In the genomic region with DNA sequence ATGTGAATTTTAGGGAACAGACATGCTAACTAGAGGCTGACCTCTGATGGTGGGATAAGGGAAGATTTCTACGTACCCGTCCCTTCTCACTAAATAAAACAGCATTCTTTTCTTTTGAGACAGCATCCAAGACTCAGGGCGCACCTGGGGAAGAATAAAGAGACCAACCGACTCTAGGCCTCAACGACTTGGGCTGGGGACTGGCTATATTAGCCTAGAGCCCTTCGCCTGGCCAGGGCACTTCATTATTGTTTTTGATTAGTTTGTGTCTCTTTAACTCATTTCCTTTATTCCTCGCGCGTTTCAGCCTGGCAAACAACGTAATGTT, we compare ENCODE assay signal across 8 mouse cellular contexts. TPM values are rescaled to one million over a fixed set of nuclear protein-coding genes. Genes with fewer than 3 reads are reported as not detected.
DNase-seq lines count a peak whose midpoint lies in the region; ATAC-seq and TF ChIP-seq lines count a peak whose summit lies in the region.

No protein-coding gene starts in this region.

- H3K27me3 ChIP-seq in lung, postnatal 0 days (replicated peaks; ENCODE audit: insufficient read depth, low read length), result no peaks in the 10 kb centered on the region
- H3K27me3 ChIP-seq in forebrain, embryonic 12.5 days, result no peaks in the 10 kb centered on the region
- H3K27me3 ChIP-seq in limb, embryonic 12.5 days, result no peaks in the 10 kb centered on the region

- no peak for TF ChIP-seq EP300 in lung, postnatal 0 days (IDR thresholded peaks at IDR 0.05)

- H3K4me3 ChIP-seq in lung, postnatal 0 days (ENCODE audit: low read depth, low read length), result peak overlapping the region; percentile 92
- H3K4me3 ChIP-seq in forebrain, embryonic 12.5 days (replicated peaks), result peak overlapping the region; percentile 95
- peak overlapping the region; percentile 94 for H3K4me3 ChIP-seq in limb, embryonic 12.5 days (replicated peaks)
- H3K4me3 ChIP-seq in olfactory bulb, adult 2 months (ENCODE audit: insufficient read depth, low read depth, low read length), result peak overlapping the region; percentile 97

- TF ChIP-seq POLR2A in olfactory bulb, adult 2 months (IDR thresholded peaks at IDR 0.05; ENCODE audit: insufficient read depth, low read depth, low read length), result no peak

- peak overlapping the region; percentile 86 for H3K9ac ChIP-seq in lung, postnatal 0 days (replicated peaks; ENCODE audit: low read depth)
- H3K9ac ChIP-seq in forebrain, embryonic 12.5 days, result peak overlapping the region; percentile 97
- H3K9ac ChIP-seq in limb, embryonic 12.5 days (replicated peaks), result peak overlapping the region; percentile 99

- ATAC-seq in lung, postnatal 0 days, result peak; percentile 30; the same call in 1 of the 2 replicates
- peak; percentile 71; the same call in 1 of the 2 replicates for ATAC-seq in forebrain, embryonic 12.5 days (ENCODE audit: low FRiP score)
- ATAC-seq in limb, embryonic 12.5 days (ENCODE audit: insufficient number of reproducible peaks, insufficient read depth, low FRiP score, low TSS enrichment, low read depth), result peak; percentile 22; the same call in 1 of the 2 replicates
- ATAC-seq in erythroid progenitor cell, adult 5-6 weeks (replicated peaks; ENCODE audit: low FRiP score, poor library complexity, severe bottlenecking), result no peak

- DNase-seq in lung, postnatal 0 days (ENCODE audit: low spot score), result no peak
- no peak for DNase-seq in lung, postnatal 14 days
- no peak for DNase-seq in right cerebral cortex, postnatal 4 days
- no peak for DNase-seq in right cerebral cortex, postnatal 10 days (ENCODE audit: low spot score in 2 of 2)

- no peak for TF ChIP-seq CTCF in lung, postnatal 0 days (IDR thresholded peaks at IDR 0.05)
- TF ChIP-seq CTCF in olfactory bulb, adult 2 months (IDR thresholded peaks at IDR 0.05; ENCODE audit: insufficient read depth, low read depth, low read length), result no peak

- peak overlapping the region; percentile 88 for H3K27ac ChIP-seq in lung, postnatal 0 days (ENCODE audit: low read length)
- 0 out of 2 replicates have a peak overlapping the region, but pooled peaks have one; percentile 90 for H3K27ac ChIP-seq in forebrain, embryonic 12.5 days
- H3K27ac ChIP-seq in limb, embryonic 12.5 days, result 0 out of 2 replicates have a peak overlapping the region, but pooled peaks have one; percentile 94
- H3K27ac ChIP-seq in olfactory bulb, adult 2 months (ENCODE audit: insufficient read depth, low read depth, low read length), result peak overlapping the region; percentile 87

- 10% methylated on average over 10 of the region's 10 CpGs for WGBS in lung, postnatal 0 days
- WGBS in forebrain, embryonic 12.5 days, result 18% methylated on average over 10 of the region's 10 CpGs
- WGBS in limb, embryonic 12.5 days, result 15% methylated on average over 10 of the region's 10 CpGs
- WGBS in olfactory bulb, adult 2 months, result 8% methylated on average over 10 of the region's 10 CpGs

- H3K4me2 ChIP-seq in lung, postnatal 0 days (replicated peaks; ENCODE audit: low read depth, low read length), result peak overlapping the region; percentile 80
- H3K4me2 ChIP-seq in forebrain, embryonic 12.5 days, result peak overlapping the region; percentile 71
- H3K4me2 ChIP-seq in limb, embryonic 12.5 days, result peak overlapping the region; percentile 51

- peaks cover 16% of the 10 kb centered on the region for H3K4me1 ChIP-seq in lung, postnatal 0 days (ENCODE audit: insufficient read depth, low read depth, low read length)
- peaks cover 29% of the 10 kb centered on the region for H3K4me1 ChIP-seq in forebrain, embryonic 12.5 days
- H3K4me1 ChIP-seq in limb, embryonic 12.5 days (replicated peaks), result peaks cover 46% of the 10 kb centered on the region
- peaks cover 5% of the 10 kb centered on the region for H3K4me1 ChIP-seq in olfactory bulb, adult 2 months (ENCODE audit: control insufficient read depth, insufficient read depth, low read length)

- H3K36me3 ChIP-seq in lung, postnatal 0 days (ENCODE audit: insufficient read depth, low read length), result no peaks in the 10 kb centered on the region
- H3K36me3 ChIP-seq in forebrain, embryonic 12.5 days (replicated peaks), result no peaks in the 10 kb centered on the region
- no peaks in the 10 kb centered on the region for H3K36me3 ChIP-seq in limb, embryonic 12.5 days

- no peaks in the 10 kb centered on the region for H3K9me3 ChIP-seq in lung, postnatal 0 days (ENCODE audit: low read length)
- no peaks in the 10 kb centered on the region for H3K9me3 ChIP-seq in forebrain, embryonic 12.5 days
- no peaks in the 10 kb centered on the region for H3K9me3 ChIP-seq in limb, embryonic 12.5 days

RNA-seq across cellular contexts. Expression of gene Ryk, which starts 0.3 kb away (rescaled TPM):
- polyA plus RNA-seq in lung, postnatal 0 days (2015; fragmentation: Nextera tagmentation; extraction: Ambion mirVana), result 23.2 and 23.9 TPM in 2 replicates
- polyA plus RNA-seq in forebrain, embryonic 12.5 days (2016; fragmentation: Nextera tagmentation; extraction: Ambion mirVana), result 16.4 and 18.6 TPM in 2 replicates
- 23.6 and 26.3 TPM in 2 replicates for polyA plus RNA-seq in limb, embryonic 12.5 days (2016; fragmentation: Nextera tagmentation; extraction: Ambion mirVana)
- not detected in 2 replicates for polyA plus RNA-seq in olfactory bulb, adult 2 months (2012; ENCODE audit: insufficient read depth, insufficient read length, low replicate concordance, missing spikeins)
- 2.2 and 2.9 TPM in 2 replicates for total RNA-seq in erythroid progenitor cell, adult 5-6 weeks (2015; ENCODE audit: low replicate concordance)
- total RNA-seq in erythroid progenitor cell, adult 5-6 weeks (2017; ENCODE audit: low replicate concordance), result 1.3 and 1.9 TPM in 2 replicates

Comparison
In these comparisons a context has a peak if more than half of its experiments do, and no peak if none do; other contexts are left out.
1. RNA of gene Ryk, which starts 0.3 kb away (polyA plus RNA-seq): 23.6 to 26.3 TPM in limb, embryonic 12.5 days, 23.2 to 23.9 TPM in lung, postnatal 0 days and 16.4 to 18.6 TPM in forebrain, embryonic 12.5 days; not detected in olfactory bulb, adult 2 months; every median in the first group is over 10 times any median in the second.
2. Peak in every context shown above with its lines, with median percentiles within 50 percentile points of each other: H3K27ac ChIP-seq, H3K4me2 ChIP-seq, H3K4me3 ChIP-seq and H3K9ac ChIP-seq.